In genomic region chr3:122122127-122122663, GRCm38 (mm10) we compare ENCODE assay signal across 8 mouse cellular contexts.
DNase-seq lines count a peak whose midpoint lies in the region.

No protein-coding gene starts in this region.

- peaks cover 54% of the 10 kb centered on the region for H3K4me1 ChIP-seq in megakaryocyte, embryonic 14.5 days

- peaks cover 90% of the 10 kb centered on the region for H3K36me3 ChIP-seq in megakaryocyte, embryonic 14.5 days (replicated peaks; ENCODE audit: low read length)

- peak overlapping the region; percentile 83 for H3K4me3 ChIP-seq in megakaryocyte, embryonic 14.5 days (replicated peaks)

- H3K27me3 ChIP-seq in megakaryocyte, embryonic 14.5 days (replicated peaks) = no peaks in the 10 kb centered on the region

- no peaks in the 10 kb centered on the region for H3K9me3 ChIP-seq in megakaryocyte, embryonic 14.5 days

- peak; percentile 98 for DNase-seq in ZHBTc4 (ENCODE audit: low read depth, low spot score)
- peak; percentile 83 to 89 for DNase-seq in cerebellum, postnatal 4 days (ENCODE audit: low spot score in 2 of 2)
- peak; percentile 94 for DNase-seq in gastrocnemius, postnatal 10 days
- DNase-seq in induced T-regulatory cell, adult 2 months (ENCODE audit: low read depth) = peak; percentile 54
- peak; percentile 38 to 86 for DNase-seq in left cerebral cortex, adult 9 months (ENCODE audit: low spot score in 2 of 2)
- DNase-seq in right cerebral cortex, postnatal 36 days (ENCODE audit: low spot score in 2 of 2) = peak; percentile 72 to 76
- DNase-seq in urinary bladder, postnatal 4 days (ENCODE audit: low spot score in 2 of 2) = peak; percentile 96

Comparison
In these comparisons a context has a peak if more than half of its experiments do, and no peak if none do; other contexts are left out.
1. Peak in every context shown above with its lines: DNase-seq and H3K4me3 ChIP-seq.